Mouse (Mus musculus): ENCODE measurements around the gene B9d1. TPM values are rescaled to one million over a fixed set of nuclear protein-coding genes. Genes with fewer than 3 reads are reported as not detected.

The B9d1 gene
- polyA plus RNA-seq, 1 experiment from 2014 or later, result 45.8 TPM

- peak overlapping the region; percentile 24; the same call in 1 of the 2 replicates for H3K4me3 ChIP-seq (ENCODE audit: low read depth, low read length)
- H3K4me1 ChIP-seq (ENCODE audit: control insufficient read depth, insufficient read depth, low read length), result peaks cover 16% of the 10 kb centered on the region
- WGBS, result 92% methylated on average over 14 of the region's 14 CpGs
- H3K27ac ChIP-seq (ENCODE audit: low read depth, low read length), result no peak overlapping the region
- ATAC-seq (ENCODE audit: insufficient read depth, low FRiP score, low TSS enrichment) (no peak), DNase-seq (ENCODE audit: low spot score) (no peak)
- no peaks in the 10 kb centered on the region for H3K9me3 ChIP-seq (ENCODE audit: control insufficient read depth, low read length)
- peak overlapping the region; percentile 41 for H3K4me2 ChIP-seq (ENCODE audit: low read depth)
- peak overlapping the region; percentile 14; the same call in 1 of the 2 replicates for H3K9ac ChIP-seq (ENCODE audit: low read length)
- no peaks in the 10 kb centered on the region for H3K27me3 ChIP-seq (ENCODE audit: control insufficient read depth, insufficient read depth, low read length)
- peaks cover 22% of the 10 kb centered on the region for H3K36me3 ChIP-seq (ENCODE audit: control insufficient read depth, insufficient read depth, low read length)
Measured at GRCm38 (mm10) chr11:61486458-61487219, 18.3 kb upstream of the B9d1 start.

GRCm38 (mm10) chr11:61487401-61487800, 17.5 kb upstream of the B9d1 start:
- Histone ChIP-seq H3K27ac (ENCODE audit: low read depth, low read length) (no peak overlapping the region), H3K27me3 (ENCODE audit: control insufficient read depth, insufficient read depth, low read length) (no peaks in the 10 kb centered on the region), H3K4me2 (ENCODE audit: low read depth) (no peak overlapping the region), H3K36me3 (ENCODE audit: control insufficient read depth, insufficient read depth, low read length) (peaks cover 24% of the 10 kb centered on the region), H3K4me1 (ENCODE audit: control insufficient read depth, insufficient read depth, low read length) (peaks cover 17% of the 10 kb centered on the region), H3K9me3 (ENCODE audit: control insufficient read depth, low read length) (no peaks in the 10 kb centered on the region), H3K9ac (ENCODE audit: low read length) (no peak overlapping the region), H3K4me3 (ENCODE audit: low read depth, low read length) (no peak overlapping the region)
- DNase-seq (ENCODE audit: low spot score), result no peak
- no peak for ATAC-seq (ENCODE audit: insufficient read depth, low FRiP score, low TSS enrichment)
- WGBS, result 85% methylated on average over 2 of the region's 2 CpGs

GRCm38 (mm10) chr11:61487936-61488335, 17.0 kb upstream of the B9d1 start:
- H3K27me3 ChIP-seq (ENCODE audit: control insufficient read depth, insufficient read depth, low read length), result no peaks in the 10 kb centered on the region
- H3K4me1 ChIP-seq (ENCODE audit: control insufficient read depth, insufficient read depth, low read length), result peaks cover 22% of the 10 kb centered on the region
- DNase-seq (ENCODE audit: low spot score) (no peak), ATAC-seq (ENCODE audit: insufficient read depth, low FRiP score, low TSS enrichment) (no peak)
- no peak overlapping the region for H3K9ac ChIP-seq (ENCODE audit: low read length)
- no peak overlapping the region for H3K4me2 ChIP-seq (ENCODE audit: low read depth)
- H3K4me3 ChIP-seq (ENCODE audit: low read depth, low read length), result no peak overlapping the region
- H3K9me3 ChIP-seq (ENCODE audit: control insufficient read depth, low read length), result no peaks in the 10 kb centered on the region
- 85% methylated on average over 7 of the region's 7 CpGs for WGBS
- no peak overlapping the region for H3K27ac ChIP-seq (ENCODE audit: low read depth, low read length)
- peaks cover 24% of the 10 kb centered on the region for H3K36me3 ChIP-seq (ENCODE audit: control insufficient read depth, insufficient read depth, low read length)

- no peak overlapping the region for H3K27ac ChIP-seq (ENCODE audit: low read depth, low read length)
- DNase-seq (ENCODE audit: low spot score) (no peak), ATAC-seq (ENCODE audit: insufficient read depth, low FRiP score, low TSS enrichment) (no peak)
- peaks cover 26% of the 10 kb centered on the region for H3K4me1 ChIP-seq (ENCODE audit: control insufficient read depth, insufficient read depth, low read length)
- no peaks in the 10 kb centered on the region for H3K27me3 ChIP-seq (ENCODE audit: control insufficient read depth, insufficient read depth, low read length)
- no peak overlapping the region for H3K4me2 ChIP-seq (ENCODE audit: low read depth)
- H3K36me3 ChIP-seq (ENCODE audit: control insufficient read depth, insufficient read depth, low read length), result peaks cover 24% of the 10 kb centered on the region
- H3K9me3 ChIP-seq (ENCODE audit: control insufficient read depth, low read length), result no peaks in the 10 kb centered on the region
- no peak overlapping the region for H3K4me3 ChIP-seq (ENCODE audit: low read depth, low read length)
- no peak overlapping the region for H3K9ac ChIP-seq (ENCODE audit: low read length)
- WGBS, result 91% methylated on average over 2 of the region's 2 CpGs
Measured at GRCm38 (mm10) chr11:61489085-61489484, 15.9 kb upstream of the B9d1 start.

GRCm38 (mm10) chr11:61489874-61490273, 15.1 kb upstream of the B9d1 start:
- Histone ChIP-seq H3K27ac (ENCODE audit: low read depth, low read length) (no peak overlapping the region), H3K4me2 (ENCODE audit: low read depth) (no peak overlapping the region), H3K36me3 (ENCODE audit: control insufficient read depth, insufficient read depth, low read length) (peaks cover 24% of the 10 kb centered on the region), H3K9me3 (ENCODE audit: control insufficient read depth, low read length) (no peaks in the 10 kb centered on the region), H3K4me1 (ENCODE audit: control insufficient read depth, insufficient read depth, low read length) (peaks cover 20% of the 10 kb centered on the region), H3K9ac (ENCODE audit: low read length) (no peak overlapping the region), H3K27me3 (ENCODE audit: control insufficient read depth, insufficient read depth, low read length) (no peaks in the 10 kb centered on the region), H3K4me3 (ENCODE audit: low read depth, low read length) (no peak overlapping the region)
- 95% methylated on average over 8 of the region's 8 CpGs for WGBS
- DNase-seq (ENCODE audit: low spot score) (no peak), ATAC-seq (ENCODE audit: insufficient read depth, low FRiP score, low TSS enrichment) (no peak)

- no peak for DNase-seq (ENCODE audit: low spot score)
- Histone ChIP-seq H3K36me3 (ENCODE audit: control insufficient read depth, insufficient read depth, low read length) (peaks cover 24% of the 10 kb centered on the region), H3K9me3 (ENCODE audit: control insufficient read depth, low read length) (no peaks in the 10 kb centered on the region), H3K4me3 (ENCODE audit: low read depth, low read length) (no peak overlapping the region), H3K27ac (ENCODE audit: low read depth, low read length) (no peak overlapping the region), H3K9ac (ENCODE audit: low read length) (no peak overlapping the region), H3K4me2 (ENCODE audit: low read depth) (no peak overlapping the region), H3K27me3 (ENCODE audit: control insufficient read depth, insufficient read depth, low read length) (no peaks in the 10 kb centered on the region), H3K4me1 (ENCODE audit: control insufficient read depth, insufficient read depth, low read length) (peaks cover 15% of the 10 kb centered on the region)
- no peak for ATAC-seq (ENCODE audit: insufficient read depth, low FRiP score, low TSS enrichment)
- WGBS, result 93% methylated on average over 22 of the region's 22 CpGs
Measured at GRCm38 (mm10) chr11:61490944-61491520, 13.9 kb upstream of the B9d1 start.

- peaks cover 11% of the 10 kb centered on the region for H3K4me1 ChIP-seq (ENCODE audit: control insufficient read depth, insufficient read depth, low read length)
- no peaks in the 10 kb centered on the region for H3K27me3 ChIP-seq (ENCODE audit: control insufficient read depth, insufficient read depth, low read length)
- no peaks in the 10 kb centered on the region for H3K9me3 ChIP-seq (ENCODE audit: control insufficient read depth, low read length)
- no peak overlapping the region for H3K27ac ChIP-seq (ENCODE audit: low read depth, low read length)
- ATAC-seq (ENCODE audit: insufficient read depth, low FRiP score, low TSS enrichment) (no peak), DNase-seq (ENCODE audit: low spot score) (no peak)
- WGBS, result 75% methylated on average over 12 of the region's 12 CpGs
- H3K36me3 ChIP-seq (ENCODE audit: control insufficient read depth, insufficient read depth, low read length), result peaks cover 24% of the 10 kb centered on the region
- H3K4me3 ChIP-seq (ENCODE audit: low read depth, low read length), result peak overlapping the region; percentile 84
- peak overlapping the region; percentile 86 for H3K9ac ChIP-seq (ENCODE audit: low read length)
- peak overlapping the region; percentile 90 for H3K4me2 ChIP-seq (ENCODE audit: low read depth)
Measured at GRCm38 (mm10) chr11:61492749-61493401, 12.1 kb upstream of the B9d1 start.

GRCm38 (mm10) chr11:61493525-61494128, 11.3 kb upstream of the B9d1 start:
- Histone ChIP-seq H3K36me3 (ENCODE audit: control insufficient read depth, insufficient read depth, low read length) (peaks cover 24% of the 10 kb centered on the region), H3K4me2 (ENCODE audit: low read depth) (peak overlapping the region; percentile 90), H3K27me3 (ENCODE audit: control insufficient read depth, insufficient read depth, low read length) (no peaks in the 10 kb centered on the region), H3K4me1 (ENCODE audit: control insufficient read depth, insufficient read depth, low read length) (peaks cover 11% of the 10 kb centered on the region), H3K27ac (ENCODE audit: low read depth, low read length) (peak overlapping the region; percentile 80), H3K4me3 (ENCODE audit: low read depth, low read length) (peak overlapping the region; percentile 84), H3K9me3 (ENCODE audit: control insufficient read depth, low read length) (no peaks in the 10 kb centered on the region), H3K9ac (ENCODE audit: low read length) (peak overlapping the region; percentile 86)
- ATAC-seq (ENCODE audit: insufficient read depth, low FRiP score, low TSS enrichment) (peak; percentile 63), DNase-seq (ENCODE audit: low spot score) (peak; percentile 52)
- 1% methylated on average over 36 of the region's 50 CpGs for WGBS
